Mouse (Mus musculus) frontal cortex, postnatal 36 days (tissue): Measurements from ENCODE around the gene Nr1i3.

ENCODE experiments used
- DNase-seq, 2 experiments: peaks; one replicate each; pipeline ENCODE4 v3.0.0; 2022; ENCODE audit warnings: low spot score in 2 of 2

The Nr1i3 gene

DNA sequence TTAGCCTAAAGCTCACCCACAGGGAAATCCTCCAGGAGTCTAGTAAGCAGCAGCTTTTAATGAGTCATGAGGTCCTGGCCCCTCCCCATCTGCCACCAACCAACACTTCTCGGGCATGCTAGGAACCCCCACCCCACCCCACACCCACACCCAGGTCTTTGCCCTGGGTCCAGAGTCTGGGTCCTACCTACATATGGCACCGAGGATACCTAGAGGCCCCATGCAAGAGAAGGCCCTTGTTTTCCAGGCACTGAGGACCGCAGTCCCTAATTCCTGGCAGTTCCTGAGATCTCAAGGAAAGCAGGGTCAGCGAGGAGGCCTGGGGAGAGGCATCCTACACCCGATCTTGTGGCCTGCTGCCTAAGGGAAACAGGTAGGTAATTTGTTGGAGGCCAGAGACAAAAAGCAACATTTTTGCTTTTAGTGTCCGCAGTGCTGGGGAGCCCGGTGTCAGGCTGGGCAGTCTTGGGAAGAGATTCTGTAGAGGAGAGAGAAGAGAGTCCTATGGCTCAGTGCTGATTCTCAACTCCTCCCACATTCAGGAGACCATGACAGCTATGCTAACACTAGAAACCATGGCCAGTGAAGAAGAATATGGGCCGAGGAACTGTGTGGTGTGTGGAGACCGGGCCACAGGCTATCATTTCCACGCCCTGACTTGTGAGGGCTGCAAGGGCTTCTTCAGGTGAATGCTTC is at the start of gene Nr1i3:
Nr1i3 (plus strand) TSS at position 170 of the 696 bp plus-strand sequence.
- DNase-seq = no peak

DNA sequence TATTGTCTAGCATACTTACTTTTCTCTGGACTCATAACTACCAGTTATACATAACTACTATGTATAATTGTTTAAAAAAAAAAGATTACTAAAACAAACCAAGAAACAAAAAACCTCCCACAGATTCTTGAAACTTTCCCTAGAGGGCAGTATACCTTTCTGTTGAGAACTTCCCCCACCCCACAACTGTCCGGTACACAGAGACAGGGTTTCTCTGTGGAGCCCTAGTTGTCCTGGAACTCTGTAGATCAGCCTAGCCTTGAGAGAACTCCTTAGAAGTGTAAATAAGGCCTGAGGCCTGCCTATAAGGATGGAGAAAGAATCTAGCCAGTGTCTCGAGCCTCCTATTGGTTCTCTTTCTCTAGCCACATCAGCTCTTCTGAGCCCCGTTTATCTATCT is 49.5 kb upstream of the Nr1i3 start:
- no peak for DNase-seq

DNA sequence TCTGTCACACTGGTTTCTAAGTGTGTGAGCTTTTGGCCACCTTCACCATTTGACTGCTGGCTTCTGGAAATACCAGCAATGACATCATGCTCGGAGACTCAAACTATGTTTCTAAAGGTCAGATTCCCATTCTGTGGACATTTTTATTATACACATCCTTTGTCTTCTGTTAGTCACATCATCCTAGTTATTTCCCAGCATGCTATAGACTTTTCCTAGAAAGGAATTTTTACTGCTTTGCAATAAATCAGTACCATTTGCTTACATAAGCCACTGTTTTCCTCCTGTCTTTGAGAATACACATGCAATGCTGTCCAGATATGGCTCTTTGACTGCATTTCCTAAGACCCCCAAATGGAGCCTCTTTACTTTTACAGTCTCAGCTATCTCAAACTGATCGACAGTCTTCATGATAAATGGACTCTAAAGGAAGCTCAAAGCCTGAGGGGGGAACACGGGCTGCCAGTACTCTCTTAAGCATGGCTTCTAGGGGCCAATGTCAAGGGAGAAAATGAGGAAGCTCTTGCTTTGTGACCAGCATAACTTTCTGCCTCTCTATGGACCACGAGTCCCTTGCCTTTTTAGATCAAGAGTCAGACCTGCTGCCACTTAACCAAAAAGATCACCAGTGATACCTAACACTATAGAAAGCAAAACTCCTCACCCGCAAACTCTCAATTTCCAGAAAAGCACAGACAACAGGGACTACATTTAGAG is 48.0 kb upstream of the Nr1i3 start:
- no peak for DNase-seq

DNA sequence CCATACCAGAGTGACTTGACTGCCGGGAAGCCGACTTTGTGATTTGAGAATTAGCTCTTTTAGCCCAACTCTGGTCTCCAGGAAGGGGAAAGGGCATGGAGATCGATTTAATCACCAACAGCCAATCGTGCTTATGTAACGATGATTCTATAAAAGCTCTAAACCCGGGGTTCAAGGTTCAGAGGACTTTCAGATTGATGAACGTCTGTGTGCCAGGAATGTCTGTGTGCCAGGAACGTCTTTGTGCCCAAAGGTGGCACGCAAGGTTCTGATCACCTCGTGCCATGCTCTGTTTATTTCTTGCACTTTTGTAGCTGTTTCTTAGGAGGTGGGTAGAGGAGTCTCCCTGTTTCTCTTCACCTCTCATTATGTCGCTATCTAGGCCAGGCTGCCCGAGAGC is 44.9 kb upstream of the Nr1i3 start:
- no peak for DNase-seq

DNA sequence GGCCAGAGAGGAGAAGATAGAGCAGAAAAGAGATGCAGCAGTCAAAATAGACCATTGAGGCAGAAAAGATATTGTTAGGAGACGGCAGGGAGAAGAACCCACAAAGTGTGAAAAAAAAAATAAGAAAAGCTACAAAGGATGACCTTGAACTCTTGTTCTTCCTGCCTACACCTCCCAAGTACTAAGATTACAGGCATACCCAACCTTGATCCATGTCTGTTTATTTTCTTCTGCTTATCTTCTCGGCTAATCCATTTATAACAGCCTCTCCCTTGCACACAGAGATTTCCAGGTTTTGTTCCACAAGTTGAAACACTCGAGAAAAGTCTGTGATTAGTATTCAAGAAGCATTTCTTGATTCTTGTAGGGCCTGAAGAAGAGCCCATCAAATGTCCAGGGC is 43.9 kb upstream of the Nr1i3 start:
- DNase-seq = no peak

DNA sequence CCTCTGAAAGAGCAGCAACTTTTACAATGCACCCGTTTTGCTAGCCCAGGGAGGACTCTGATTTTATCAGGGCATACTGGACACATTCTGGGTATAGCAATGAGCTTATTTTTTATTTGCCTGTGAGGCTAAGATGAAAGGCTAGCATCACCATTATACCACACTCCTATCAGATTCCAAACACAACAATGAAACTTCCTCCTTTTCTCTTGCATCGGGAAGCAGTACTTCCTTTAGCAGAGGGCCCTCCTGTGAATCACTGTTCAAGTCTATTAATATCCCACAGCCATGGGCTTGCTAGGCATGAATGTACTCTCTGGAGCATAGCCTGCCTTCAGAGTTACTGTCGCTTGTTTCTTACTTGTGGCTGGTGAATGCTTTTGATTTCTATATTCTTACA is 42.6 kb upstream of the Nr1i3 start:
- DNase-seq = no peak

DNA sequence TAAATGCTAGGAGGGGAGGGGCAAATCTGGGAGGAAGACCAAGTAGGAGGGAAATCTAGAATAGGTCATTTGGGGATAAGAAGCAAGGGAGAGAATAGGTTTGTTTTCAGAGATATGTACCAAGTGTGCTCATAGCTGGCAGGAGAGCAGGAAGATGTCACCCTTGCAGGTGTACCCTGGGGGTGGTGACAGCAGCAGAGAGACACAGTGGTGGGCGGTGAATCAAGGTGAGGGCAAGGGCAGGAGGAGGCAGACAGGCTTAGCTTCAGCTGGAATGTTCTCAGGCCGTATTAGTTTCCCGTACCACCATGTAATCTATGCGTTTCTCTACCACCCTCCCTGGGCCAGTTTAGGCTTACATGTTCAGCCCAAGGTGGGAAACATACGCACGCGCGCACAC is 41.0 kb upstream of the Nr1i3 start:
- no peak for DNase-seq

DNA sequence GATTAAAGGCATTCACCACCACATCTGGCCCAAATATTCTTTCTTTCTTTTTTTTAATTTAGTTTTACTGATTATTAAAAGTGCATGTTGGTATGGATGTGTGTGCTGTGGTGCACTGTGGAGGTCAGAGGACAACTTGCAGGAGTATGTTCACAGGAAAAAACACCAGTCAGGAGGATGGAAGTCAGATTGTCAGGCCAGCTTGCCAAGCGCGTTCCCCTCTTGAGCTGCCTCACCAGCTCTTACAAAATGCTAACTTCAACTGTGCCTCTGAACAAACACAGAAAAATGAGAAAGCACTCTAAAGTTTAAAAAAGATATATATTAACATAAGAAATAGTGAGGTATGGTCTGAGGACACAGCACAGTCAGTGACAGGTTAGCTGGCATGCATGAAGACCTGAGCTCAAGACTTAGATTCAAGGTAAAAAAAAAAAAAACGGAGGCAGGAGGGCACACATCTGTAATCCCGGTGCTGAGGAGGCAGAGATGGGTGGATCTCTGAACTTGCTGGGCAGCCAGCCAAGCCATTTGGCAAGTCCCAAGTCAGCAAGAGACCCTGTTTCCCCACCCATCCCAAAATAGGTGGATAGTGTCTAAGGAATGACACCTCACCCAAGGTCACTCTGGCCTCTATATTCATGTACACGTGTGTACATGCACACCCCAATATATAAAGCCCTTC is 34.1 kb upstream of the Nr1i3 start:
- DNase-seq = no peak

DNA sequence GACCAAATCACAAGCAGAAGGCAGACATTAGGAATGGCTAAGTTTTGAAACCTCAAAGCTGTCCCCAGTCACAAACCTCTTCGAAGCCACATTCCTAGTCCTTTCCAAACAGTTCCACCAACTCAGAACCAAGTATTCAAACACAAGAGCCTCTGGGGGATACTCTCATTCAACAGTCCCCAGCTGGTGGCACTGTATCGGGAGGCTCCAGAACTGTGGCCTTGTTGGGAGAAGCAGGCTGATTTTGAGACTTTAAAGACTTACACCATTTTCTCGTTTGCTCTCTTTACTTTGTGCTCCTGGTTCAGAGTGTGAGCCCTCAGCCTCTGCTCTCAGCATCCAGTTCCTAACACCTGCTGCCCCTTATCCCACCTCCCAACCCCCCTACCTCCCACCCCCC is 30.7 kb upstream of the Nr1i3 start:
- no peak for DNase-seq

DNA sequence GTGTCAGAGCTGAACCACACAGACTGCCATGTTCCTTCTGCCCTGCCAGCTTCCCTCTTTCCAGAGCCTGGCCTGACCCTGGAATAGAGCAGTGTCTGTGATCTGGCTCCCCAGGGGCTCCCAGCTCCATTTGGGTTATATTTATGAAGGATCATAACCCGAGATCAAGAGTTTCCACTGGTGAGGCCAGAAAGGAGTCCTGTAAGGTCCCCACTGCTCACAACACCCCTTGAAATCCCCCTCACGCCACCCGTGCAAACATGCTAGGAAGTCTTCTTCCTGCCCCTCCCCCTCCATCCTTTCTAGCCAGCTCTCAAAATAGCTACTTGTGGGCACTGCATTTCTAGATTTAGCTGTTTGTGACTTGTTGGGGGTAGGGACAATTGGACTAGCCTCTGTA is 30.1 kb upstream of the Nr1i3 start:
- no peak for DNase-seq

DNA sequence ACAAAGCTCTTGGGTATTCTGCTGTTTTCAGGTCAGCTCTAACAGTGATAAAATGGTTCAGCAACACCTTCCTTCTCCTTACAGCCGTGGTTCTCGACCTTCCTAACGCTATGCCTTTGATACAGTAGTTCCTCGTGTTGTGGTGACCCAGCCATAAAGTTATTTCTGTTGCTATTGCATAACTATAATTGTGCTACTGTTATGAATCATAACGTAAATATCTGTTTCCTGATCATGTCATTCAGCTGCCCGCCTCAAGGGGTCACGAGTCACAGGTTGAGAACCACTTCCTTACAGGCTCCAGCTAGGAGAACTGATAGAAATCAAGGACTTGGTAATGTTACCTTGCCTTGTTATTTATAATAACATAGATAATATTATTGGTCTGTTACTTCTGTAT is 29.5 kb upstream of the Nr1i3 start:
- no peak for DNase-seq

DNA sequence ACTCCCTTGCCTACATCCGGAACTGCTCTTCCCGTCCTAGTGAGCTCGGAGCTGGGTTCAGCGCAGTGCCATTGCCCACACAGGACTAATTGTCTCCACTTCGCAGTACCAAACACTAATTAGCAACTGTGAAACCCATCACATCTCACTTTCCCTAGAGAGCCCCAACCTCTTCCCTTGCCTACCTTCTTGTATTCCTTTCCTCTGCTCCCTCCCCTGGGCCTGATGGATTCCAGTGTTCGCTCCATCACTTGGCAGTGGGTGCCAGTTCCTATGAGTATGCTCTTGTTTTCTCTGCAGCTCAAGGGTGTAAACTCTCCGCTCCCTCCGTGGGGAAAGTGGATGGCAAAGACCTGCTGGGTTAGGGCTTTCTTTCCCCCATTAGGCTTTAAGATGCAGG is 28.1 kb upstream of the Nr1i3 start:
- no peak for DNase-seq

DNA sequence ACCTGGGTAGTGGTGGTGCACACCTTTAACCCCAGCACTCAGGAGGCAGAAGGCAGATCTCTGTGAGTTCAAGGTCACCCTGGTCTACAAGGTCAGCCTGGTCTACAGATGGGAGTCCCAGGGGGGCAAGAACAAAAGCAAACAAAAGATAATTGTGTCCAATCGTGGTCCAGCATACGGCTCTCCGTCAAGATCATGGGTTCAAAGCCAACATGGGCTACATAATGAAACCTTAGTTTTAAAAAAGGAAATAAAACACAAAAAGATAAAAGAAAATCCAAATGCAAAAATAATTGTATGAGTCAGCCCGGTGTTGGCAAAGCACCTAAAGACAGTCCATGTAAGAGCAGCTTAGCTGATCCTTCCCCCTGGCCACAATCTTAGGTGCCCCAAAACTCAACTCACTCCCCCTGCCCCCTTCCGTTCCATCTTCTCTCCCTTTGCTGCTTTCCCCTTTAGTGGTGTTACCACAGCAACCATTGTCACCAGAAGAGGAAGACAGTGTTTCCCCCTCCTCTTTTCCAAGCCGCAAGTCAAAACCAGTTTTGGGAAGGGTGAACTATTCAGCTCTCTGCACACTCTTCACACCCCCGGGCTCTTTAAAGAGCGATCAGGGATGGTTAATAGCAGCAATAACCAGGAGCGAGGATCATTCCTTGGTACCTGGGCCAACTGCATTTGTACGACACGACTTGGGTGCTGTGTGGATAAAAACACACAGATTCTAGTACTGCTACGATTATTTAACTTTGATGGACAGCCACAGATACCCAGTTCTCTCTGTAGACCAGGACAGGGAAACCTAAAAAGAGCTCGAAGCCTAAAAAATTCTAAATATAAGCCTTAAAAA is 25.7 kb upstream of the Nr1i3 start:
- no peak for DNase-seq

DNA sequence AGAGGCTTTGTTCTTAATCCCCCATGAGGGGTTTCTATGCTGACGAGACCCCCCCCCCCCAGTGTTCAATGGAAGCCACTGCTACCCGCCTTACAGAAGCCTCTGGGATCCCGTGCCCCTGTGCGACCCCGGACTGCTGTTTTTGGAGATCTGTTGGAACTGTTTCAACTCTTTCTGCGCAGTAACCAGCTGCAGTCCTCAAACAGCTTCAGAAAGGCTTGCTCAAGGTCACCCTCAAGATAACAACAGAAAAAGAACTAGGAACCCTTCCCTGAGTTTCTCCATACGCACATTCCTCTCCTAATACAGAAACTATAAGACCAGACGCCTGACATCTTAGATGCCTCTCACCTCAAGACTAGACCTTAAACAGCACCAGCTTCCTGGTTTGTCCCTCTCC is 24.7 kb upstream of the Nr1i3 start:
- DNase-seq = no peak

DNA sequence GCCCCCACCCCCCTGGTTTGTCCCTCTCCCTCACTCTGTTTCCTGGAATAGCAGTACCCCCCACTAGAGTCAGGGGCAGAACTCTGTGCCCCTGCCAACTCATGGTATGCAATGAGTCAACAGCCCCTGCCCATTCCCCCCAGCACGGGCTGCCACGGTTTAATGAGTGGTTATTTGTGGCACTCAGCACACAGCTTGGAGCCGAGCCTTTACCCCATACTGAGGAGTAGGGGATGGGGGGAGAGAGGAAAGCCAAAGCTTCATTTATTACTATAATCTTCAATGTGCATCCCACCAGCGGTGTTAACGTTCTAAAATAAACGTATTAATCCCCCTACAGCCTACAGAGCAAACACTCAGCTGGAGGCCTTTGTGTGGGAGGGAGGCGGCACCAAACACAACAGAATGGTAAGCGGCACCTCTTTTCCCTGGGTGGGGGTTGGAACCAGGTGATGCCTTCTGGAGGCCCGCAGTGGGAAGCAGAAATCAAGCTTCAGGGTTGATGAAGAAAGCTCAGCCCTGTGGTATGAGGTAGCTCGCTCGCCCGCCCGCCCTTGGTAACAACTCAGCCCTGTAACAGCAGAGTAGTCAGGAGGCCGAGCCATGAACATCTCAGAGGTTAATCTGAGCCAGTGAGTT is 24.2 kb upstream of the Nr1i3 start:
- DNase-seq = no peak

DNA sequence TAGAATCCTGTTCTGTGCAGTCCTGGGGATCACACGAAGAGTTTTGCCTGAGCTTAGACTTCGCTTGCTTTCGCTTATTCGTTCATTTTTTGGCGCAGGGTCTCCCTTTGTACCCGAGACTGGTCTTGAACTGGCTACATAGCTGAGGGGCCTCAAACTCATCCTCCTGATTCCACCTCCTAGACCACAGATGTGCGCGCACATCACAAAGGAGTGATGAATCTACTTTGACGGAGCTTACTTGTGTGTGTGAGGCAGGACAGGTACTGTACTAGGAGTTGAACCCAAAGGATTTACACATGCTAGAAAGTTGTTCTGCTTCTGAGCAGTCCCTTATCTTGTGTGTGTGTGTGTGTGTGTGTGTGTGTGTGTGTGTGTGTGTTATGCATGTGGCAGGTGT is 22.9 kb upstream of the Nr1i3 start:
- no peak for DNase-seq

DNA sequence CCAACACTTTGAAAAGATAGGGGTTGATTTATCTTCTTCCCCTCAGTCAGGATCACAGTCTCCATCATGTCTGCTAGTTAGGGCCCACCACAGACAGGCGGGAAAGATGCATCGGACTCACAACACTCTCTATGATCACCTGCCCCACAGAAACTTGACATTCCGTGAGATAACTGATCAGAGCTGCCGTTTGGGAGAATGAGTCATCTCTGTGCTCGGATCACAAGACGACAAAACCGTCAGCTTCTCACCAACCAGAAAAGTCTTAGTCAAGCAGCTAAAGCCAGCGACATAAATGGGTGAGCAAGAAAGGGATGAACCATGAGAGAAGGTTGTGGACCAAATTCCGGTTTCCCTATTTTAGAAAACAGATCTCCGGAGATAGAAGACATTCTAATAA is 21.5 kb upstream of the Nr1i3 start:
- DNase-seq = no peak

DNA sequence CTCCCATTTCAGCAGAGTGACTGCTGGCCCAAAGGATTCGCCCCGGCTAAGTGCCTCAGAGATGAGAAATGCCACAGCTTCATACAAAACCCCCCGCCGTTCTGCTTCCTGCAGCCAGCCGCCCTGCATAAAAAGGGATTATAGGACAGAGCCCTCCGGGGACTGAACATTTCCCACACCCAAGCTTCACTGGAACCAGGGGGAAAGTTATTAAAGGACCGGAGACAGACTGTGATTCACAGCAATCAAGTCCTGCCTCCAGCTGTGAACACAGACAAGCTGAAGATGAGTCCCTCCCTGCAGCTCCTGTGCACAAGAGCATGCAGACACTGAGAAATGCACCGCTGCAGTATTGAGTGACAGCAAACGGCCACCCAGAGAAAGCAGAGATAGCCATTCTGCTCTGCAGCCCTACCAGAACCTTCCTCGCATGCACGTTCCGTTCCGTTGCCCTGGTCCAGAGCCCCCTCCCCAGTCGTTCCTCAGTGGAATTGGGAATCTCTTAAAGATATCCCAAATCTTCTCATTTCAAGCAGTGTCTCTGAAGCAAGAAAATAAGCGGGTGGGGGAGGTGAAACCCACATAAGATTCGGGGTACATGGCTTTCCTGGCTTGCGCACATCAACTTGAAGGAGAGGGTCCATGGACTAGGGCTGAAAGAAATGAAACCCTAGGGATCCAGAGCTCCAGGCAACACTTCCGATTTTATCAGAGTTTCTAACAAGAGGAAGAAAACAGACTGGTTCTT is 20.5 kb upstream of the Nr1i3 start:
- DNase-seq = no peak

DNA sequence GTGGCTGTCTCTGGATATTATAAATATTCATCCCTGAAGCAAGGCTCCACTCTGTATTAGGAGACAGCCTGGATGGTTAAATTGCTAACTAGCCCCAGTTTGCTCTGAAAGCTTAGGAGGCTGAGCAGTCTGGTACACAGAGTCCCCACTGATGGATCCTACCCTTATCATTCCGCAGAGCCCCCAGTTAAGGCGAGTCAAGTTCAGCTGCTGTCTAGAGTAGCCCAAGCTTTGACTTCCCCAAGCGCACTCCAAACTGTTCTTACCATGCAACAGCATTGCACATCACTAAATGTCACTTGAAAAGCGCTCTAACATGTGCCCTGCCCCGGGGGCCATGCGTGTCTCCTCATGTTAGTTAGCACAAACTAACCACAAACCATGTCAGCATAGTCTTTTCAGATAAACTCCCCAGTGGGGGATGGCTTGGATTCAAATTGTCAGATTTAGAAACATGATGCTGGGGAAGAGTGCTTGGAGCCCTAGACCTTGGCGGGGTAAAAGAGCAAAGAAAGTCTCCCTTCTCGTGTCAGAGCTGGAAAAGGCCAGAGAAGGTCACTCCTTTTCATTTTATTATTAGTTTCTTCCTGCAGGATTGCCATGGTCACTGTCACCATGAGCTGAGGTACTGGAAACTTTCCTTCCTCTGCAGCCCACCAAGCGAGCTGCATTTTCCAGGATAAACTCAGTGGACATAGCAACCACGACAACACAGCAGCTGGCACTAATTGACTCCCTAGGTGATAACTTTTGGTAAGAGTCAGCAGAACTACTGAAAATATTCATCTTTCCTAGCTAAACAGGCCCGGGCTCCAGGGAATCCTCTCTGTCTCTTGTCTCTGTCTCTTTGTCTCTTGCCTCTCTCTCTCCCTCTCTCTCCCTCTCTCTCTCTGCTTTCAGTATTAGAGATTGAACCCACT is 19.6 kb upstream of the Nr1i3 start:
- DNase-seq = no peak
